Mouse (Mus musculus) spleen, adult 12 weeks (tissue): ENCODE measurements around the gene Gm14391.
"Not testable (repeated sequence)": the region's sequence is repeated elsewhere in the genome, so short reads cannot be mapped to it uniquely, and the experiment has no call there.

ENCODE experiments used
- DNase-seq: peaks from one replicate; pipeline ENCODE4 v3.0.0; 2022; ENCODE audit warnings: low spot score

The Gm14391 gene

GRCm38 (mm10) chr2:175206732-175207131, at the start of gene Gm14391:
Gene Gm14391, minus strand, starts transcription at chr2:175206917.
- DNase-seq = not testable (repeated sequence)

- not testable (repeated sequence) for DNase-seq
Measured at GRCm38 (mm10) chr2:175179008-175179407, 27.7 kb downstream of the Gm14391 start.

- no peak for DNase-seq
Measured at GRCm38 (mm10) chr2:175176312-175176711, 30.4 kb downstream of the Gm14391 start.

GRCm38 (mm10) chr2:175175401-175176180, 31.1 kb downstream of the Gm14391 start, which contains the start of gene Gm14443:
Gene Gm14443, minus strand, starts transcription at chr2:175175871.
- DNase-seq = not testable (repeated sequence)

GRCm38 (mm10) chr2:175174058-175174457, 32.7 kb downstream of the Gm14391 start:
- DNase-seq = not testable (repeated sequence)

- DNase-seq = not testable (repeated sequence)
Measured at GRCm38 (mm10) chr2:175172906-175173595, 33.7 kb downstream of the Gm14391 start.

- no peak for DNase-seq
Measured at GRCm38 (mm10) chr2:175172123-175172522, 34.6 kb downstream of the Gm14391 start.

- DNase-seq = not testable (repeated sequence)
Measured at GRCm38 (mm10) chr2:175166870-175167269, 39.8 kb downstream of the Gm14391 start.

GRCm38 (mm10) chr2:175165110-175165509, 41.6 kb downstream of the Gm14391 start:
- not testable (repeated sequence) for DNase-seq

GRCm38 (mm10) chr2:175161438-175161837, 45.3 kb downstream of the Gm14391 start:
- DNase-seq = not testable (repeated sequence)

- no peak for DNase-seq
Measured at GRCm38 (mm10) chr2:175158642-175159041, 48.1 kb downstream of the Gm14391 start.

- no peak for DNase-seq
Measured at GRCm38 (mm10) chr2:175156696-175157095, 50.0 kb downstream of the Gm14391 start.

- DNase-seq = not testable (repeated sequence)
Measured at GRCm38 (mm10) chr2:175141993-175142295, 64.8 kb downstream of the Gm14391 start, which contains the start of gene Gm14399. Gene Gm14399, minus strand, starts transcription at chr2:175142012.

- not testable (repeated sequence) for DNase-seq
Measured at GRCm38 (mm10) chr2:175141118-175141992, 65.4 kb downstream of the Gm14391 start.
